Mouse (Mus musculus): ENCODE results near the gene Gopc. TPM values are rescaled to one million over a fixed set of nuclear protein-coding genes. Genes with fewer than 3 reads are reported as not detected.

Gene Gopc
- total RNA-seq (2014; fragmentation: Nextera tagmentation), result 15.0 and 16.8 TPM in 2 replicates
- total RNA-seq (2017), result 8.9 and 14.1 TPM in 2 replicates
- 1.5 and 1.9 TPM in 2 replicates for polyA plus RNA-seq (2012)

DNA sequence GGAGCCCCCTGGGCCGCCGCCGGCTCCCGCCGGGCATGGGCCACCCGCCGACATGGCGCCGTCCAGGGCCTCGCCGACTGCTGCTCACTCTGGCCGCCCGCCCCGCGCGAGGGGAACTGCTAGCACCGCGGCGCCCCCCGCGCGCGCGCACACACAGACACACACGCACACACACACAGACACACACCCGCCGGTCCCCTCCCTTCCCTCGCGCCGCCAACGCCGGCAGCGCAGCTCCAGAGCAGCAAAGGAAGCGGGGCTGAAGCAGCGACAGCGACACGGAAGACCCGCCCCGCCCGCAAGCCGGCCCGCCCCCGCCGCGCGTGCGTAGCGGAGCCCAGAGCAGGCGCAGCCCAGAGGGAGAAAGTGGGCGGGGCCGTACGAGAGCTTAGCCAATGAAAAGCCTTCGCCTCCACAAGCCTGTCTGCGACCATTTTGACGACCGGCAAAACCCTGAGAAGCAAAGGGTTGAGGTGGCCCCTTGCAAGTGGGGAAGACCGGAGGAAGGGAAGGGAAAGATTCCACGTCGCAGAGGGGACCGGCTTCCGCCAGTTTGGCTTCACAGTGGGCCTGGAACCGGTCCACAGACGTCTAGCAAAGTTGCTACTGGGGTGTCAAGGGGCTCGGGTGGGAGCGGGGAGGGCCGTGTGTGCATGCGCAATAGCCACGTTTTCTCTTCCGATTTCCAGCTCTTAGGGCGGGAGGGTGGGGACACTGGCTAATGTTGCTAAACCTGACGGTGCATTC, at the start of gene Gopc:
Gopc (minus strand) TSS at position 280 of the 747 bp plus-strand sequence.
- DNase-seq (ENCODE audit: low spot score) (peak; percentile 60), ATAC-seq (ENCODE audit: extremely low read depth, insufficient number of reproducible peaks, low FRiP score, poor library complexity, severe bottlenecking) (peak; percentile 90)
- TF ChIP-seq POLR2AphosphoS5 (IDR thresholded peaks at IDR 0.05; ENCODE audit: insufficient replicate concordance, low read depth, low read length) (no peak), GATA1 (IDR thresholded peaks at IDR 0.05; ENCODE audit: borderline replicate concordance, low read length) (no peak), CTCF (IDR thresholded peaks at IDR 0.05; ENCODE audit: low read depth, low read length) (no peak), GATA2 (IDR thresholded peaks at IDR 0.05; ENCODE audit: borderline replicate concordance, low read depth, low read length) (no peak), TAL1 (conservative IDR thresholded peaks at IDR 0.05; ENCODE audit: low read depth, low read length) (no peak)
- Histone ChIP-seq H3K27me3 (ENCODE audit: insufficient read depth, low read length) (no peaks in the 10 kb centered on the region), H3K36me3 (replicated peaks) (no peaks in the 10 kb centered on the region), H3K4me1 (ENCODE audit: insufficient read depth, low read depth, low read length) (peaks cover 7% of the 10 kb centered on the region; the same call in 1 of the 2 replicates), H3K9me3 (replicated peaks) (no peaks in the 10 kb centered on the region), H3K4me3 (ENCODE audit: low read depth, low read length) (peak within 1 kb of the TSS; percentile 77)

DNA sequence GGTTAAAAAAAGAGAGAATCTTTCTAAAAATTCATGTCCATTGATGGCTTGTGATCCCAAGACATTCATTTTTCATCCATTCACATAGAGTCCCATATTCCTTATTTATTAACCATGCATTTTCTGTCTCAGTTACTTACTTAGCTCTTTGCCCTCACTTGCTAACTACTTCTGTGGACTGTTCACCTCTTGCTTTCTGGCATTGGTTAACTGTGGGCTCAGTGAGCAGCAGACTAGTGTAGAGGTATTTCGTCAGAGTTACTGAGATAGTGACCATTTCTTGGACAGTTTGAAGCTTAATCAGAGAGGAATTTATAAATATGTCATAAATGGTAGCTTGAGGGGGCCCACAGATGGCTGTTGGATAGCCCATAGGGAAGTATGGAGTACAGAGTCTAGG, 49.0 kb upstream of the Gopc start:
- Histone ChIP-seq H3K4me1 (ENCODE audit: insufficient read depth, low read depth, low read length) (no peaks in the 10 kb centered on the region), H3K27me3 (ENCODE audit: insufficient read depth, low read length) (no peaks in the 10 kb centered on the region), H3K36me3 (replicated peaks) (peaks cover 55% of the 10 kb centered on the region), H3K9me3 (replicated peaks) (no peaks in the 10 kb centered on the region), H3K4me3 (ENCODE audit: low read depth, low read length) (no peak overlapping the region)
- DNase-seq (ENCODE audit: low spot score), result no peak
- TF ChIP-seq GATA2 (IDR thresholded peaks at IDR 0.05; ENCODE audit: borderline replicate concordance, low read depth, low read length) (no peak), TAL1 (conservative IDR thresholded peaks at IDR 0.05; ENCODE audit: low read depth, low read length) (no peak), CTCF (IDR thresholded peaks at IDR 0.05; ENCODE audit: low read depth, low read length) (no peak), GATA1 (IDR thresholded peaks at IDR 0.05; ENCODE audit: borderline replicate concordance, low read length) (no peak), POLR2AphosphoS5 (IDR thresholded peaks at IDR 0.05; ENCODE audit: insufficient replicate concordance, low read depth, low read length) (no peak)
- ATAC-seq (ENCODE audit: extremely low read depth, insufficient number of reproducible peaks, low FRiP score, poor library complexity, severe bottlenecking), result no peak

DNA sequence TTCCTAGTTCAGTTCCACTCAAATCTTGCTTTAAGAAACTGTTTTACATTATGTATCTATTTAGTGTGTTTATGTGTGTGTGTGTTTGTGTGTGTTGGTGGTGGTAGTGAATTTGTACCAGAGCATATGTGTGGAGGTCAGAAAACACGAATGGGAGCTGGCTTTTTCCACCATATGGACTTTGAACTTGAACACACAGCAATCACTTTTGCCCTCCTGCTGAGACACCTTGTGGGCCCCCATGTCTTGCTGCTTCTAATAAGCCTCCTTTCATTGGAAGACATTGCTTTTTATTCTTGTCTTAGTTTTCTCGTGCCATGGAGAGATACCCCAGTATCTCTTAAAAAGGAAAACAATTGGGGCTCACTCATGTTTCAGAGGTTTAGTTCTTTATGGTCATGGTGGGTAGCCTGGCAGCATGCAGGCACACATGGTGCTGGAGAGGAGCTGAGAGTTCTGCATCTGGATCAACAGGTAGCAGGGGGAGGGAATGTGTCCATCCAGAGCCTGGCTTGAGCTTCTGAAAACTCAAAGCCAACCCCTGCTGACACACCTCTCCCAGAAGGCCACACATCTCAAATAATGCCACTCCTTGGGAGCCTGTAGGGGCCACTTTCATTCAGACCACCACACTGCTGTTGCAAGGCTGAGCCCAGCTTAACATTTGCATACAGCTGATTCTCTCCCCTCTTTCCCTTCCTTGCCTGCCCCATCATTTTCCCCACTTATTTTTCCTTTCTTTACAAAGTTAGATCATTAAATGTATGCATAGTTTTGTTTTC, 45.9 kb upstream of the Gopc start:
- TF ChIP-seq GATA2 (IDR thresholded peaks at IDR 0.05; ENCODE audit: borderline replicate concordance, low read depth, low read length) (no peak), GATA1 (IDR thresholded peaks at IDR 0.05; ENCODE audit: borderline replicate concordance, low read length) (no peak), TAL1 (conservative IDR thresholded peaks at IDR 0.05; ENCODE audit: low read depth, low read length) (no peak), POLR2AphosphoS5 (IDR thresholded peaks at IDR 0.05; ENCODE audit: insufficient replicate concordance, low read depth, low read length) (no peak), CTCF (IDR thresholded peaks at IDR 0.05; ENCODE audit: low read depth, low read length) (no peak)

DNA sequence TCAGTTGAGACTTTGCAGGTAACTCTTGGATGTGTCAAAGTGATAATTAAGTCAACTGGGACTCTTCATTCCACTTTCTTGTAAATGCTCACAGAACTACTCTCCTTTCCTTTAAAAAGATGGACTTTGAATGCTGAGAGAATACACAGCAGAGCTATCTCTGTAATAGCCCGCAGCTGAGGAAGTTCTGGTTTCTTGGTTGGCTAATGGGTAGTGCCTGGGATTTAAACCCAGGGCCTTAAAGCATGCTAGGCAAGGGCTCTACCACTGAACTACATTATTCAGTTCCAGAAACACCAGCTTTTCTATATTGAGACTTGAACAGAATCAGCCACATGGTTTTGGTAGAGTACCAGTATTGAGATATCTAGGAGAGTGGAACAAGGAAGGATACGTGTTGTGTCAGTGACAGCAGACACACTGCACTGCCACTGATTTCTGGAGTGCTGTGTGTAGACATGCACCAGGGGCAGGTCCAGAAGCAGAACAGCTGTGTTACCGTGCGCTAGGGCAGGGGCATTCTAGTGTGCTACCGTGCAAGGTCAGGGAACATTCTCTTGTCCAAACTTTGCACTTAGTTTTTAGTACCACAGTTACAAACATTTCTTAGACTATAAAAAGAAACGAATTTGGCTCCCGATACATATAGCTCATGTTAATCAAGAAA, 44.5 kb upstream of the Gopc start:
- no peak for ATAC-seq (ENCODE audit: extremely low read depth, insufficient number of reproducible peaks, low FRiP score, poor library complexity, severe bottlenecking)
- no peaks in the 10 kb centered on the region for H3K27me3 ChIP-seq (ENCODE audit: insufficient read depth, low read length)
- DNase-seq (ENCODE audit: low spot score), result no peak
- TF ChIP-seq POLR2AphosphoS5 (IDR thresholded peaks at IDR 0.05; ENCODE audit: insufficient replicate concordance, low read depth, low read length) (no peak), CTCF (IDR thresholded peaks at IDR 0.05; ENCODE audit: low read depth, low read length) (no peak), TAL1 (conservative IDR thresholded peaks at IDR 0.05; ENCODE audit: low read depth, low read length) (no peak), GATA2 (IDR thresholded peaks at IDR 0.05; ENCODE audit: borderline replicate concordance, low read depth, low read length) (no peak), GATA1 (IDR thresholded peaks at IDR 0.05; ENCODE audit: borderline replicate concordance, low read length) (no peak)
- no peak overlapping the region for H3K4me3 ChIP-seq (ENCODE audit: low read depth, low read length)
- no peaks in the 10 kb centered on the region for H3K9me3 ChIP-seq (replicated peaks)
- H3K4me1 ChIP-seq (ENCODE audit: insufficient read depth, low read depth, low read length), result no peaks in the 10 kb centered on the region
- peaks cover 35% of the 10 kb centered on the region for H3K36me3 ChIP-seq (replicated peaks)

More for the DNA sequence above, 45.9 kb upstream of the Gopc start:
- Histone ChIP-seq H3K36me3 (replicated peaks) (peaks cover 33% of the 10 kb centered on the region), H3K27me3 (ENCODE audit: insufficient read depth, low read length) (no peaks in the 10 kb centered on the region), H3K4me1 (ENCODE audit: insufficient read depth, low read depth, low read length) (no peaks in the 10 kb centered on the region), H3K4me3 (ENCODE audit: low read depth, low read length) (no peak overlapping the region), H3K9me3 (replicated peaks) (no peaks in the 10 kb centered on the region)
- ATAC-seq (ENCODE audit: extremely low read depth, insufficient number of reproducible peaks, low FRiP score, poor library complexity, severe bottlenecking) (no peak), DNase-seq (ENCODE audit: low spot score) (no peak)

DNA sequence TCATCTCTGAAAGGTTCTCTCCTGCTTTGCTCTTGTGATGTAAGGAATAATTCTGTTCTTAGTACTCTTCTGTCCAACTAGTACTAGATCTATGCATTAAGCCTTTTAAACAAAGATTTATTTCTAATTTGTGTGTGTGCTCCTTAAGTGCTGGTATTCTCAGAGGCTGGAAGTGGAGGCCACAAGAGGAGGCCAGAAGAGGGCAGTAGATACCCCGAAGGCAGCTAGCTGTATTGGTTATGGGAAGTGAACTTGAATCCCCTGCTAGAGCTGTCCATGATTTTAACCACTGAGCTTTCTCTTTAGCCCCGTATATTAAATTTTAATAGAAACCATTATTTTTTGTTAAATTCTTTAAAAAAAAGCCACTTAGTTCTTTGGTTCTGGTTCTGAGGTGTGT, 41.2 kb upstream of the Gopc start:
- Histone ChIP-seq H3K4me1 (ENCODE audit: insufficient read depth, low read depth, low read length) (peaks cover 8% of the 10 kb centered on the region; the same call in 1 of the 2 replicates), H3K36me3 (replicated peaks) (peaks cover 24% of the 10 kb centered on the region), H3K4me3 (ENCODE audit: low read depth, low read length) (no peak overlapping the region), H3K9me3 (replicated peaks) (no peaks in the 10 kb centered on the region), H3K27me3 (ENCODE audit: insufficient read depth, low read length) (no peaks in the 10 kb centered on the region)
- ATAC-seq (ENCODE audit: extremely low read depth, insufficient number of reproducible peaks, low FRiP score, poor library complexity, severe bottlenecking) (no peak), DNase-seq (ENCODE audit: low spot score) (no peak)
- TF ChIP-seq POLR2AphosphoS5 (IDR thresholded peaks at IDR 0.05; ENCODE audit: insufficient replicate concordance, low read depth, low read length) (no peak), TAL1 (conservative IDR thresholded peaks at IDR 0.05; ENCODE audit: low read depth, low read length) (no peak), CTCF (IDR thresholded peaks at IDR 0.05; ENCODE audit: low read depth, low read length) (no peak), GATA2 (IDR thresholded peaks at IDR 0.05; ENCODE audit: borderline replicate concordance, low read depth, low read length) (no peak)
